Mouse (Mus musculus) liver, embryonic 12.5 days (tissue): ENCODE data around the gene Mlxipl. TPM values are rescaled to one million over a fixed set of nuclear protein-coding genes. Genes with fewer than 3 reads are reported as not detected.
A peak's percentile ranks its signal among the peaks of the same experiment; 100 is the strongest.

Experiments used
- ATAC-seq: fragments of 200-750 bp; cut with Nextera tagmentation; 2 replicates; pipeline ENCODE4 v1.8.0; 2017; ENCODE audit warnings: moderate number of reproducible peaks, mild to moderate bottlenecking, moderate library complexity
- H3K27ac ChIP-seq: fragments of 300-500 bp; sonication (generic); 2 replicates; pipeline ENCODE4 v1.5.1; 2016; ENCODE audit warnings: mild to moderate bottlenecking
- H3K27me3 ChIP-seq: fragments of 300-500 bp; sonication (generic); replicated peaks from 2 replicates; pipeline ENCODE4 v1.6.1; 2016; ENCODE audit warnings: mild to moderate bottlenecking, moderate library complexity
- H3K36me3 ChIP-seq: fragments of 300-500 bp; sonication (generic); 2 replicates; pipeline ENCODE4 v1.6.1; 2016; ENCODE audit warnings: mild to moderate bottlenecking, moderate library complexity
- H3K4me1 ChIP-seq: fragments of 300-500 bp; sonication (generic); 2 replicates; pipeline ENCODE4 v1.6.1; 2016
- H3K4me2 ChIP-seq: fragments of 300-500 bp; sonication (generic); 2 replicates; pipeline ENCODE4 v1.6.1; 2016; ENCODE audit warnings: mild to moderate bottlenecking, moderate library complexity
- H3K4me3 ChIP-seq: fragments of 300-500 bp; sonication (generic); 2 replicates; pipeline ENCODE4 v1.5.1; 2016; ENCODE audit warnings: mild to moderate bottlenecking, moderate library complexity
- H3K9ac ChIP-seq: fragments of 300-500 bp; sonication (generic); 2 replicates; pipeline ENCODE4 v1.6.1; 2016; ENCODE audit warnings: mild to moderate bottlenecking, moderate library complexity
- H3K9me3 ChIP-seq: fragments of 300-500 bp; sonication (generic); replicated peaks from 2 replicates; pipeline ENCODE4 v1.6.1; 2016; ENCODE audit warnings: mild to moderate bottlenecking, moderate library complexity
- WGBS: fragments of 180-500 bp; shearing (Covaris S2); methylation state at CpG from one replicate; pipeline ENCODE4 v1.1.7; 2016; ENCODE audit not compliant: insufficient replicate concordance; 5-methylcytosine and 5-hydroxymethylcytosine counted together
- polyA plus RNA-seq: library from polyadenylated mRNA; unstranded; fragments of >200 nt; fragmentation: Nextera tagmentation; extraction: Ambion mirVana; gene quantifications from 2 replicates; pipeline ENCODE4 v1.2.1, GENCODE M21; 2016

The Mlxipl gene
- polyA plus RNA-seq, 1 experiment from 2014 or later: 12.2 TPM

DNA sequence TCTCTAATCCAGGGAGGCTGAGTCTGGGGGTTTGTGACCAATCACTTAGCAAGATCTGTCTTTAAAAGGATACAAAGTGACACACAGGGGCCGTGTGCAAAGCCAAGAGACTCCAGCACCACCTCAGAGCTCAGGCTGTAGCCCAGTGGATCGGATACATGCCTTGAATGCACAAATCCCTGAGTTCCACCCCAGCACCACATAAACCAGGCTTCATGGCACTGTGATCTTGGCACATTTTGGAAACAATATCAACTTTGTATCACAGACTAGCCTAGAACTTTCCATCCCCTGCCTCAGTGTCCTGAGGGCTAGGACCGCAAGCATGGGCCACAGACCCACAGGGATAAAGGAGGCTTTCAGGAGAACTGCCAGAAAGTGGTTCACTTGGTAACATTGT is 23.7 kb upstream of the Mlxipl start:
- Histone ChIP-seq H3K9ac (no peak overlapping the region), H3K4me2 (peak overlapping the region; percentile 98; the same call in 1 of the 2 replicates), H3K36me3 (peaks cover 37% of the 10 kb centered on the region), H3K9me3 (no peaks in the 10 kb centered on the region), H3K4me1 (peaks cover 45% of the 10 kb centered on the region), H3K27ac (no peak overlapping the region), H3K4me3 (0 out of 2 replicates have a peak overlapping the region, but pooled peaks have one; percentile 6), H3K27me3 (no peaks in the 10 kb centered on the region)
- 95% methylated on average over 3 of the region's 3 CpGs for WGBS
- ATAC-seq: no peak

DNA sequence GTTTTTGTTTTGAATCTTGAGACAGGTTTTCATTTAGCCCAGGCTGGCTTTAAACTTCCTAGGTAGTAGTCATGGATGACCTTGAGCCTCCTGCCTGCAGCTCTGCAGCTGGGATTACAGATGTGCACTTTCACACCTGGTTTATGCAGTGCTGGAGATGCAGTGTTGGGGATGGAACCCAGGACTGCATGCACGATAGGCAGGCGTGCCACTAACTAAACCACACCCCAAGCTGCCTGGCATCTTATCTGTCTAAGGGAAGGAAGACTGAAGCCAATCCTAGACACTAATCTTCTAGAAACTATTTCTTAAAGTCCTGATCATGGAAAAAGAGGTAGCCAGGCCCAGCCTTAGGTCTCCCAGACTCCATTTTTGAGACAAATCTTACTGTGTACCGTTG is 19.2 kb upstream of the Mlxipl start:
- Histone ChIP-seq H3K9me3 (no peaks in the 10 kb centered on the region), H3K4me2 (no peak overlapping the region), H3K36me3 (peaks cover 24% of the 10 kb centered on the region), H3K27ac (no peak overlapping the region), H3K4me1 (peaks cover 35% of the 10 kb centered on the region), H3K9ac (no peak overlapping the region), H3K27me3 (peaks cover 12% of the 10 kb centered on the region), H3K4me3 (no peak overlapping the region)
- WGBS: 44% methylated on average over 3 of the region's 3 CpGs
- peak; percentile 65; the same call in 1 of the 2 replicates for ATAC-seq

DNA sequence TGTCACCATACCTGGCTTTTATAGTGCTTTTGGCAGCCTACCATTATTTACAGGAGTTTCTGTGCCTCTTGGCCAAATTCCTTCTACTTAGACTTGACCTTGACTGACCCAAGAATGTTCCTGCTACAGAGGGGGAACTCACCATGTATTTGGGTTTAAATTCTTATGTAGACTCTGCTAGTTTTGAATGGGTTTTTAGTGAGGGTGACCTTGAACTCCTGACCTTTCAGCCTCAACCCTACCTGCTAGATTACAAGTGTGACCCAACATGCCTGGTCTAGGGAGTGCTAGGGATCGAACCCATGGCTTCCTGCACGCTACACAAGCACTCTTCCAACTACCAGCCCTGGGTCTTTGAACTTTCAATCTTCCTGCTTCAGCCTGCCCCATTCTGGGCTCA is 17.6 kb upstream of the Mlxipl start:
- peaks cover 27% of the 10 kb centered on the region for H3K4me1 ChIP-seq
- 70% methylated on average over 2 of the region's 2 CpGs for WGBS
- peaks cover 19% of the 10 kb centered on the region for H3K27me3 ChIP-seq
- H3K9me3 ChIP-seq: no peaks in the 10 kb centered on the region
- H3K36me3 ChIP-seq: peaks cover 10% of the 10 kb centered on the region
- H3K4me3 ChIP-seq: no peak overlapping the region
- no peak overlapping the region for H3K27ac ChIP-seq
- no peak for ATAC-seq
- H3K9ac ChIP-seq: no peak overlapping the region
- no peak overlapping the region for H3K4me2 ChIP-seq

DNA sequence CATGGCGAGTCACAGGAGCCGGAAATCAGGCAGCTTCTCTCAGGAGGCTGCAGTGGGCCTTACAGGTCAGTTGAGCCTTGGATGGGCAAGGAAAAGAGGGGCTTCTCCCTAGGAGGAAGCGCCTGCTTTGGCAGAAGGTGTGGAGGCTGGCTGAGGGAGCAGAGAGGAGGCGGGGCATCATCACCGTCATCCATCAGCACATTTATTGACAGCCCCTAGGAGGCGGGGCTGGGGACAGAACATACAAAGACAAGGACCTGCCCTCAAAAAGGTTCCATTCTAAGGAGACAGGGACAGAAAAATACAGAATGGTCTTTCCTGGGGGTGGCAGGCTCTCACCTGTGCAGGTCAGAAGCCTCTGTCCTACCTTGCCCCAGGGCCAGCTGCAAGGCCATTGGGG is 17.0 kb upstream of the Mlxipl start:
- WGBS: 55% methylated on average over 6 of the region's 6 CpGs
- no peak for ATAC-seq

DNA sequence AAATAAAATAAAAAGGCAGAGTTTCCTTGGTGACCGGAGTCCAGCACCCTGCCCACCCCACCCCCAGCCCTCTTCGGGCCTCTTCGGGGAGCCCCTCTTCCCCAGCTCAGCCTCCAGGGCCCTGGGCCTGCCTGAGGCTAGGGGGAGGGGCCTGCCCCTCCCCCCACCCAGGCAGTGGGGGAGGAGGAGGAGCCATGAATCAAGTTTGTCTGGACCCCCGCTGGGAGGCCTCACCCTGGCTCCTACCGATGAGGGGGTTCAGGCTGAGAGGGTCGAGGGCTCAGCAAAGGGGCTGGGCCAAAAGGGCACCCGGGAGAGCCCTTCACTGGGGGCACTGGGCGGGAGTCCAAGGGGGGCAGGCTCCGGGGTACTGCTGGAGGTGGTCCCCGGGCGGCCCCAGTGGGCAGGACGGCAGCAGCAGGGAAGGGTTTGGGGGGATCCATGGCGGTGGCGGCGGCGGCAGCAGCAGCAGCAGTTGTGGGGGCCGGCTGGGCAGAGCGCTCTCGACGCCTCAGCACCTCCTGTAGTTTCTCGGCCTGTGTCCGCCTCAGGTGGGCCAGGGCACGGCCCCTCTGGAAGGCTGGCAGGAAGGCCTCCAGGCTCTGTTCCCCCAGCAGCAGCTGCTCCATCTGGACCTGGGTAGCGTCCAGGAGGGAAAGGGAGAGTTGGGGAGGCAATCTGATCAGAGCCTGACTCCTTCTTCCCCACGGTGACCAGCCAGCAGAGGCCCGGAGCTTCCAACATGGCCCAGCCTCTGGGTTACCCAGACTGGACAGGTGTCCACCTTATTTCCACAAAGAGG is 16.1 kb upstream of the Mlxipl start:
- 48% methylated on average over 26 of the region's 26 CpGs for WGBS
- ATAC-seq: no peak
- Histone ChIP-seq H3K9me3 (no peaks in the 10 kb centered on the region), H3K27me3 (peaks cover 32% of the 10 kb centered on the region), H3K9ac (no peak overlapping the region; the same call in 1 of the 2 replicates), H3K36me3 (no peaks in the 10 kb centered on the region), H3K4me1 (peaks cover 42% of the 10 kb centered on the region), H3K4me3 (no peak overlapping the region), H3K4me2 (no peak overlapping the region), H3K27ac (no peak overlapping the region)

More for the DNA sequence above, 17.0 kb upstream of the Mlxipl start:
- peaks cover 3% of the 10 kb centered on the region; the same call in 1 of the 2 replicates for H3K36me3 ChIP-seq
- H3K9me3 ChIP-seq: no peaks in the 10 kb centered on the region
- peaks cover 25% of the 10 kb centered on the region for H3K27me3 ChIP-seq
- H3K9ac ChIP-seq: no peak overlapping the region
- H3K4me3 ChIP-seq: no peak overlapping the region
- H3K27ac ChIP-seq: no peak overlapping the region
- H3K4me2 ChIP-seq: no peak overlapping the region
- H3K4me1 ChIP-seq: peaks cover 34% of the 10 kb centered on the region

DNA sequence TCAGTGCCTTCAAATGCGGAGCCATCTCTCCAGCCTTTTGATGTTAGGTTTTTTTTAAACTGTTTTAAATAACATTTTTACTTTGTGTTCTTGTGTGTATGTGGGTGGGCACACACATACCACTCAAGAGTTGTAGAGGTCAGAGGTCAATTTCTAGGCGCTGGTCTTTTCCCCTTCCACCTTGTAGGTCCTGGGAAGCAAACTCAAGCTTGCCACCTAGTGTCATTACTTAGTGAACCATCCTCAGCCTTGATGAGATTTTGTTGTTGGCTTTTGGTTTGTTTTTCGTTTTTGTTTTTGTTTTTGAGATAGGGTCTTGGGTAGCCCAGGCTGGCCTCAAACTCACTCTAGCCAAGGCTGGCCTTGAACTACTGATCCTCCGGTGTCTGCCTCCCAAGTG is 14.0 kb upstream of the Mlxipl start:
- ATAC-seq: no peak

DNA sequence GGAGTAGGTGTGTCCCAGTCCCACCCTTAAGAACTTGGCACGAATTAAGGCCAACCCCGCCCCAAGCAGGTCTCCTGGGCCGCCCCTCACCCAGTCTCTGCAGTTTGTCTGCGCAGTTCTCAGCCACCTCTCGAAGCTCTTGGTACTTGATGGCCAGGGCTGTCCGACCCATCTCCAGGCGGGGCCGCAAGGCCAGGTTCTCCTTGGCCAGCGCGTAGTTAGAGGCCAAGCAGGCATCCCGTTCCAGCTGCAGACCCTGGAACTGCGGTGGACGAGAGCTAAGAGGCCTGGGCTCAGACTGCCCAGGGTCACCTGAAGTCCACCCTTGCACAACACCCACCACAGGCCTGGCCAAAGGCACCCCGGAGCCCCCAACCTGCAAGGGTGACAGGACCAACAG is 13.3 kb upstream of the Mlxipl start:
- Histone ChIP-seq H3K36me3 (no peaks in the 10 kb centered on the region), H3K4me2 (no peak overlapping the region), H3K27me3 (peaks cover 52% of the 10 kb centered on the region), H3K9me3 (no peaks in the 10 kb centered on the region), H3K4me3 (no peak overlapping the region), H3K9ac (no peak overlapping the region), H3K27ac (no peak overlapping the region), H3K4me1 (peaks cover 32% of the 10 kb centered on the region)
- 79% methylated on average over 14 of the region's 14 CpGs for WGBS
- no peak for ATAC-seq

More for the DNA sequence above, 14.0 kb upstream of the Mlxipl start:
- Histone ChIP-seq H3K4me2 (no peak overlapping the region), H3K27ac (no peak overlapping the region), H3K36me3 (no peaks in the 10 kb centered on the region), H3K4me3 (no peak overlapping the region), H3K27me3 (peaks cover 48% of the 10 kb centered on the region), H3K9me3 (no peaks in the 10 kb centered on the region), H3K9ac (no peak overlapping the region), H3K4me1 (peaks cover 36% of the 10 kb centered on the region)
- 56% methylated on average over 4 of the region's 4 CpGs for WGBS

DNA sequence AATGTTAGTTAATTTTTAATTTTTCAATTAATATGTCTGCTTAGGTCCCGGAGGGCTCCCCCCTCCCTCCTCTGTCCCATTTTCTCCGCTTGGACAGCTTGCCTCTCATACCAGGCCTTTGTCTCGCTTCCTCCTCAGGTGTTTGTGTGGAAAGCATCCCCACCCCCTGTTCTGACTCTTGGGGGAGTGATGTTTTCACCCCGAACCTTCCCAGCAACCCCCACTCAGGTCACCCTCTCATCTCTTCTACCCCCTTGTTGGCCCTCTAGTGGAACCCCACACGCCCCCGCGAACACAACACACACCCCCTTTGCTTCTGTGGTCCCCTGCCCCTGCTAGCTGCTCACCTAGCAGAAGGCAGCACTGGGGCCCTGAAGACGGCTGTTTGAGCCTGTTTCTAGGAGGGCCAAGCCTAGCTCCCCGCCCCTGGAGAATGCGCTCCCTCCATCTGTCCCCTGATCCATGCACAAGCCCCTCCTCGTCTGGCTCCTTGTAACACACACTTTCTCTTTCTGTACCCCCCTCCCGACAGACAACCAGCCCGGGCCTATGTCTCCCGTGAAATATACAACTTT is 12.7 kb upstream of the Mlxipl start:
- no peak for ATAC-seq
- 50% methylated on average over 14 of the region's 14 CpGs for WGBS
- no peaks in the 10 kb centered on the region for H3K9me3 ChIP-seq
- H3K27me3 ChIP-seq: peaks cover 55% of the 10 kb centered on the region
- H3K9ac ChIP-seq: peak overlapping the region; percentile 31; the same call in 1 of the 2 replicates
- no peaks in the 10 kb centered on the region for H3K36me3 ChIP-seq
- H3K4me2 ChIP-seq: peak overlapping the region; percentile 98
- peak overlapping the region; percentile 67 for H3K4me3 ChIP-seq
- H3K4me1 ChIP-seq: peaks cover 32% of the 10 kb centered on the region
- H3K27ac ChIP-seq: no peak overlapping the region

DNA sequence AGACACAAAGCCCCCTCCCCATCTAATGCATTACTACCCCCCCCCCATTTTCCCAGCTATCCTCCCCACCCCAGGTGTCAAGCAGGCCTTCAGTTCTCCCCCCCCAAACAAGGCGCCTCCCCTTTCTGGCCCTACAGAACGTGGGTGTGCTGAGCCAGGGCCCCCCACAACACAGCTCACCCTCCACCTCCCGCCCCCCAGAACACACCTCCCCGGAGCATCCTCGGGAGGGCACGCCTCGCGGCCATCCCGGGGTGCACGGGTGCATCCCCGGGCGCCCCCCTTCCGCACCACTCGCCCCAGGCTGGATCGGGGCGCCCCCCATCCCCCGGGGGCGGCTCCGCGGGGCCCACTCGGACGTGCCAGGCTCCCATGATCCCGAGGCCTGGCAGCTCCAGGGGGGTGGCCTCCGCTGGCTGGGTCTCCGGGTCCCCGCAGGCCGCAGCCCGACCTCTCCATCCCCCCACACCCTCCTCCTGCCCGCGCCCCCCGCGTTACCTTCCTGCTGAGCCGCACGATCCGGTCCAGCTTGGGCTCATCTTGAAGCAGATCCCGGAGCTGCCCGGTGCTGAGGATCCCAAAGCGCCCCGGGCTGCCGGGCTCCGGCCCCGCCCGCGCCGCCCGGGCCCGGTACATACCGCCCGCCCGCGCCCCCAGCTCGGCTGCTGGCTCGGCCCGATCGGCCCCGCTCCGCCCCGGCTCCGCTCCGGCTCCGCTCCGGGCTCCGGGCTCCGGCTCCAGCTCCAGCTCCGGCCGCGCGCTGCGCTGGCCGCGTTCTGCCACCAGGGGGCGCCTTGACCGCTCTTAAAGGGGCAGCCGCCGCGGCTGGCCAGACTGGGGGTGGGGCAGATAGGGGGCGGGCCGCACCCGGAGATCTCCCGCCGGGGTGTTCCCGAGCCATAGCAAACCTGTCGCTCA is 11.9 kb upstream of the Mlxipl start, which contains the start of gene Vps37d:
TSS of gene Vps37d (minus strand) at position 703 of the 918 bp plus-strand sequence.
- peak; percentile 83 for ATAC-seq
- peaks cover 32% of the 10 kb centered on the region for H3K4me1 ChIP-seq
- H3K27me3 ChIP-seq: peaks cover 62% of the 10 kb centered on the region
- H3K27ac ChIP-seq: 0 out of 2 replicates have a peak within 1 kb of the TSS, but pooled peaks have one; percentile 10
- no peaks in the 10 kb centered on the region for H3K9me3 ChIP-seq
- WGBS: 4% methylated on average over 37 of the region's 83 CpGs
- H3K4me2 ChIP-seq: peak within 1 kb of the TSS; percentile 98
- H3K4me3 ChIP-seq: peak within 1 kb of the TSS; percentile 67
- no peaks in the 10 kb centered on the region for H3K36me3 ChIP-seq
- peak within 1 kb of the TSS; percentile 81 for H3K9ac ChIP-seq

DNA sequence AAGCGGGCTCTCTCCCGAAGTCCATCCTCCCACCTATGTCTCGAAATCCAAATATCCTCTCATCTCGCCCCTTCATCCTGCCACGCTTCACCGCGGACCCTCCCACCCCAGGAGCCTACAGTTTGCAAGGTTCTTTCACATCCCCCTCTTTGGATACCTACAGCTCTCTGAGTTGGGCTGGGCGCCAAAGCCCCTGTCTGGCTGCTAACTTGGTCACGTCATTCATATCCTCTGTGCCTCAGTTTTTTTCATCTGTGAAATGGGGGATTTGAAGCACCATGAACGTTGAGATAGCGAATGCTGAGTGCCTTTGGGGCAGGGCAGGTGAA is 11.2 kb upstream of the Mlxipl start:
- 4% methylated on average over 11 of the region's 11 CpGs for WGBS
- peak; percentile 33 for ATAC-seq
- H3K36me3 ChIP-seq: no peaks in the 10 kb centered on the region
- no peaks in the 10 kb centered on the region for H3K9me3 ChIP-seq
- H3K9ac ChIP-seq: peak overlapping the region; percentile 81
- H3K4me1 ChIP-seq: peaks cover 26% of the 10 kb centered on the region
- H3K4me3 ChIP-seq: peak overlapping the region; percentile 67
- peaks cover 65% of the 10 kb centered on the region for H3K27me3 ChIP-seq
- no peak overlapping the region for H3K27ac ChIP-seq
- H3K4me2 ChIP-seq: peak overlapping the region; percentile 98

DNA sequence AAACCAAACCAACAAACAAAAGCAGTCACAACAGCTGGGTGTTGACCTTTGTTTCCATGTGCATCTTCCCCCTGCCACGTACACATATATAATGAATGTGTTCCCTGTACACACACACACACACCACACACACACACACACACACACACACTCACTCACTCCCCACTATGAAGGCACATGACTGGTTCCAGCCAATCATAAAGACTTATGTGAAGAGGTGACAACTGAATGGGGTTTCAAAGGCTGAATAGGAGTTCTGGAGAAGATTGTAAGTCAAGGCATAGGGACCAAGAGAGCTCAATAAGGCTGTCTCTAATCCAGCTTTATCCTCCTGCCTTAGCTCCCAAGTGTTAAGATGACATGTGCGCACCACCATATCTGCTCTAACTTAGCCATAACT is 10.1 kb upstream of the Mlxipl start:
- ATAC-seq: no peak
- Histone ChIP-seq H3K4me3 (no peak overlapping the region), H3K36me3 (no peaks in the 10 kb centered on the region), H3K9me3 (no peaks in the 10 kb centered on the region), H3K9ac (no peak overlapping the region), H3K27me3 (peaks cover 67% of the 10 kb centered on the region), H3K4me1 (peaks cover 23% of the 10 kb centered on the region), H3K4me2 (no peak overlapping the region), H3K27ac (no peak overlapping the region)
- WGBS: 78% methylated on average over 2 of the region's 2 CpGs
